Mouse (Mus musculus): ENCODE data around the gene Plxna4. TPM values are rescaled to one million over a fixed set of nuclear protein-coding genes. Genes with fewer than 3 reads are reported as not detected.

Plxna4 gene
- polyA plus RNA-seq, 1 experiment from 2014 or later: 9.5 TPM

- H3K4me3 ChIP-seq: no peak overlapping the region
- no peak for ATAC-seq (ENCODE audit: insufficient number of reproducible peaks, low FRiP score)
- H3K27me3 ChIP-seq (replicated peaks): no peaks in the 10 kb centered on the region
- H3K4me2 ChIP-seq: no peak overlapping the region
- no peaks in the 10 kb centered on the region for H3K36me3 ChIP-seq
- no peak overlapping the region for H3K27ac ChIP-seq (ENCODE audit: poor library complexity, severe bottlenecking)
- WGBS: 65% methylated on average over 8 of the region's 8 CpGs
- H3K9ac ChIP-seq: no peak overlapping the region
- no peaks in the 10 kb centered on the region for H3K9me3 ChIP-seq (replicated peaks)
- H3K4me1 ChIP-seq (replicated peaks): peaks cover 41% of the 10 kb centered on the region
These were observed 180.3 kb downstream of the Plxna4 start for GRCm38 (mm10) chr6:32407574-32408185.

GRCm38 (mm10) chr6:32406316-32407095, 181.5 kb downstream of the Plxna4 start:
- WGBS: 82% methylated on average over 20 of the region's 20 CpGs
- Histone ChIP-seq H3K36me3 (no peaks in the 10 kb centered on the region), H3K9me3 (replicated peaks) (no peaks in the 10 kb centered on the region), H3K4me1 (replicated peaks) (peaks cover 42% of the 10 kb centered on the region), H3K27ac (ENCODE audit: poor library complexity, severe bottlenecking) (no peak overlapping the region), H3K4me2 (no peak overlapping the region), H3K4me3 (no peak overlapping the region), H3K9ac (no peak overlapping the region), H3K27me3 (replicated peaks) (no peaks in the 10 kb centered on the region)
- no peak for ATAC-seq (ENCODE audit: insufficient number of reproducible peaks, low FRiP score)

- Histone ChIP-seq H3K4me1 (replicated peaks) (peaks cover 33% of the 10 kb centered on the region), H3K27me3 (replicated peaks) (no peaks in the 10 kb centered on the region)
These were observed 185.3 kb downstream of the Plxna4 start for GRCm38 (mm10) chr6:32402560-32403235.

GRCm38 (mm10) chr6:32398261-32398660, 189.7 kb downstream of the Plxna4 start:
- H3K27ac ChIP-seq (ENCODE audit: poor library complexity, severe bottlenecking): no peak overlapping the region
- H3K4me3 ChIP-seq: no peak overlapping the region
- no peaks in the 10 kb centered on the region for H3K27me3 ChIP-seq (replicated peaks)
- 62% methylated on average over 3 of the region's 3 CpGs for WGBS
- ATAC-seq (ENCODE audit: insufficient number of reproducible peaks, low FRiP score): no peak
- no peak overlapping the region for H3K4me2 ChIP-seq
- peaks cover 42% of the 10 kb centered on the region for H3K4me1 ChIP-seq (replicated peaks)
- H3K9ac ChIP-seq: no peak overlapping the region
- no peaks in the 10 kb centered on the region for H3K9me3 ChIP-seq (replicated peaks)
- H3K36me3 ChIP-seq: no peaks in the 10 kb centered on the region

More at GRCm38 (mm10) chr6:32402560-32403235, 185.3 kb downstream of the Plxna4 start:
- Histone ChIP-seq H3K27ac (ENCODE audit: poor library complexity, severe bottlenecking) (no peak overlapping the region), H3K9ac (no peak overlapping the region), H3K4me3 (no peak overlapping the region), H3K4me2 (no peak overlapping the region), H3K9me3 (replicated peaks) (no peaks in the 10 kb centered on the region), H3K36me3 (no peaks in the 10 kb centered on the region)
- no peak for ATAC-seq (ENCODE audit: insufficient number of reproducible peaks, low FRiP score)
- 79% methylated on average over 3 of the region's 3 CpGs for WGBS

- Histone ChIP-seq H3K4me2 (no peak overlapping the region), H3K4me1 (replicated peaks) (peaks cover 38% of the 10 kb centered on the region), H3K9me3 (replicated peaks) (no peaks in the 10 kb centered on the region), H3K9ac (0 out of 2 replicates have a peak overlapping the region, but pooled peaks have one; percentile 13), H3K27ac (ENCODE audit: poor library complexity, severe bottlenecking) (peak overlapping the region; percentile 74), H3K27me3 (replicated peaks) (no peaks in the 10 kb centered on the region), H3K4me3 (no peak overlapping the region), H3K36me3 (no peaks in the 10 kb centered on the region)
- 32% methylated on average over 6 of the region's 6 CpGs for WGBS
- peak; percentile 88 for ATAC-seq (ENCODE audit: insufficient number of reproducible peaks, low FRiP score)
These were observed 190.8 kb downstream of the Plxna4 start for GRCm38 (mm10) chr6:32397133-32397730.

GRCm38 (mm10) chr6:32395415-32395814, 192.6 kb downstream of the Plxna4 start:
- 90% methylated on average over 9 of the region's 9 CpGs for WGBS
- no peak overlapping the region for H3K9ac ChIP-seq
- H3K36me3 ChIP-seq: no peaks in the 10 kb centered on the region

GRCm38 (mm10) chr6:32392262-32392661, 195.7 kb downstream of the Plxna4 start:
- Histone ChIP-seq H3K9ac (no peak overlapping the region), H3K4me3 (no peak overlapping the region), H3K9me3 (replicated peaks) (no peaks in the 10 kb centered on the region), H3K4me2 (no peak overlapping the region), H3K36me3 (no peaks in the 10 kb centered on the region), H3K4me1 (replicated peaks) (peaks cover 33% of the 10 kb centered on the region), H3K27me3 (replicated peaks) (no peaks in the 10 kb centered on the region), H3K27ac (ENCODE audit: poor library complexity, severe bottlenecking) (no peak overlapping the region)
- no peak for ATAC-seq (ENCODE audit: insufficient number of reproducible peaks, low FRiP score)
- 77% methylated on average over 2 of the region's 2 CpGs for WGBS

More at GRCm38 (mm10) chr6:32395415-32395814, 192.6 kb downstream of the Plxna4 start:
- Histone ChIP-seq H3K4me3 (no peak overlapping the region), H3K4me1 (replicated peaks) (peaks cover 34% of the 10 kb centered on the region), H3K27ac (ENCODE audit: poor library complexity, severe bottlenecking) (no peak overlapping the region), H3K4me2 (no peak overlapping the region), H3K27me3 (replicated peaks) (no peaks in the 10 kb centered on the region), H3K9me3 (replicated peaks) (no peaks in the 10 kb centered on the region)
- no peak for ATAC-seq (ENCODE audit: insufficient number of reproducible peaks, low FRiP score)

GRCm38 (mm10) chr6:32388276-32388675, 199.7 kb downstream of the Plxna4 start:
- WGBS: 3% methylated on average over 1 of the region's 1 CpGs
- Histone ChIP-seq H3K27ac (ENCODE audit: poor library complexity, severe bottlenecking) (peak overlapping the region; percentile 53; the same call in 1 of the 2 replicates), H3K4me1 (replicated peaks) (peaks cover 42% of the 10 kb centered on the region), H3K9me3 (replicated peaks) (no peaks in the 10 kb centered on the region), H3K9ac (no peak overlapping the region), H3K4me3 (no peak overlapping the region), H3K27me3 (replicated peaks) (no peaks in the 10 kb centered on the region), H3K36me3 (no peaks in the 10 kb centered on the region), H3K4me2 (no peak overlapping the region)
- ATAC-seq (ENCODE audit: insufficient number of reproducible peaks, low FRiP score): peak; percentile 62; the same call in 1 of the 2 replicates

GRCm38 (mm10) chr6:32386915-32387314, 201.1 kb downstream of the Plxna4 start:
- H3K4me1 ChIP-seq (replicated peaks): peaks cover 48% of the 10 kb centered on the region
- 48% methylated on average over 2 of the region's 2 CpGs for WGBS
- H3K9ac ChIP-seq: no peak overlapping the region
- H3K36me3 ChIP-seq: no peaks in the 10 kb centered on the region
- H3K27me3 ChIP-seq (replicated peaks): no peaks in the 10 kb centered on the region
- ATAC-seq (ENCODE audit: insufficient number of reproducible peaks, low FRiP score): no peak
- H3K4me2 ChIP-seq: no peak overlapping the region
- no peak overlapping the region for H3K4me3 ChIP-seq
- no peaks in the 10 kb centered on the region for H3K9me3 ChIP-seq (replicated peaks)
- H3K27ac ChIP-seq (ENCODE audit: poor library complexity, severe bottlenecking): no peak overlapping the region

GRCm38 (mm10) chr6:32384937-32385336, 203.1 kb downstream of the Plxna4 start:
- ATAC-seq (ENCODE audit: insufficient number of reproducible peaks, low FRiP score): no peak
- H3K4me3 ChIP-seq: no peak overlapping the region
- H3K4me1 ChIP-seq (replicated peaks): peaks cover 52% of the 10 kb centered on the region
- no peak overlapping the region for H3K4me2 ChIP-seq
- H3K27ac ChIP-seq (ENCODE audit: poor library complexity, severe bottlenecking): no peak overlapping the region
- WGBS: 78% methylated on average over 8 of the region's 8 CpGs
- no peaks in the 10 kb centered on the region for H3K36me3 ChIP-seq
- no peaks in the 10 kb centered on the region for H3K9me3 ChIP-seq (replicated peaks)
- no peak overlapping the region for H3K9ac ChIP-seq
- H3K27me3 ChIP-seq (replicated peaks): no peaks in the 10 kb centered on the region

- Histone ChIP-seq H3K27me3 (replicated peaks) (no peaks in the 10 kb centered on the region), H3K36me3 (no peaks in the 10 kb centered on the region), H3K4me3 (no peak overlapping the region), H3K4me2 (no peak overlapping the region), H3K9me3 (replicated peaks) (no peaks in the 10 kb centered on the region), H3K9ac (no peak overlapping the region), H3K4me1 (replicated peaks) (peaks cover 52% of the 10 kb centered on the region), H3K27ac (ENCODE audit: poor library complexity, severe bottlenecking) (no peak overlapping the region)
- 82% methylated on average over 8 of the region's 8 CpGs for WGBS
- no peak for ATAC-seq (ENCODE audit: insufficient number of reproducible peaks, low FRiP score)
These were observed 203.6 kb downstream of the Plxna4 start for GRCm38 (mm10) chr6:32384423-32384822.
